Mouse (Mus musculus) liver, adult 2 months (tissue): Measurements from ENCODE around the gene Rad51b.

Experiments
- CTCF ChIP-seq: fragments of 200-500 bp; IDR thresholded peaks from 2 replicates; pipeline ENCODE4 v1.5.1; 2011; ENCODE audit warnings: low read depth, low read length, control low read depth
- POLR2A ChIP-seq: fragments of 200-500 bp; IDR thresholded peaks from 2 replicates; pipeline ENCODE4 v1.6.1; 2011; ENCODE audit warnings: low read length, control low read depth; ENCODE audit not compliant: insufficient read depth; ENCODE audit errors: extremely low read depth

GRCm38 (mm10) chr12:79785691-79786090, 488.6 kb downstream of the Rad51b start:
- no peak for TF ChIP-seq CTCF
- no peak for TF ChIP-seq POLR2A
